Mouse (Mus musculus) embryonic fibroblast, embryonic 13.5 days (primary cell): ENCODE results near the gene Myom1.

Experiments used
- CTCF ChIP-seq: IDR thresholded peaks from 2 replicates; pipeline ENCODE4 v1.5.1; 2011; ENCODE audit warnings: mild to moderate bottlenecking, control low read depth, low read length, moderate library complexity, borderline replicate concordance; ENCODE audit not compliant: insufficient read depth
- POLR2A ChIP-seq: IDR thresholded peaks from 2 replicates; pipeline ENCODE4 v1.6.1; 2011; ENCODE audit warnings: low read depth, mild to moderate bottlenecking, control low read depth, low read length, moderate library complexity

GRCm38 (mm10) chr17:71153356-71153755 is 150.9 kb downstream of the Myom1 start:
- TF ChIP-seq POLR2A (no peak), CTCF (no peak)
